Mouse (Mus musculus): Measurements from ENCODE around the gene Prkca. TPM values are rescaled to one million over a fixed set of nuclear protein-coding genes. Genes with fewer than 3 reads are reported as not detected.

The Prkca gene
- total and polyA plus RNA-seq, 3 experiments, result 11.6 to 33.4 (median 32.2) TPM

DNA sequence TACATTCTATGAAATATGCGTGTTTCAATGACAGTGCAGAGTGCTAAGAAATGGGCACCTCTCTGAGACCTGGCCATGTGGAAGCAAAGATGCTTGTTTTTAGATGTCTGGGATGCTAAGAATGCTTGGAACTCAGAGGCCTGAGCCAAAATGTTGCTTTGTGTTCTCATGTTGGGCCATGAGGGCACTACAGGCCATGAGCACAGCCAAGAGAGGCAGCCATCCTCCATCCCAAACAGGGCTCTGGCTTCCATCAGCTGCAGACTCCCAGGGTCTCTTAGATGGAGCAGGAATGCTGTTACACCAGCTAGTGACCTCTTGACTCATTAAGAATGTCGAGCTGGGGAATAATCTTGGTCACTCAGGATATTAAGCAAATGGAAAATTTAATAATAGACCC, 224.9 kb downstream of the Prkca start:
- Histone ChIP-seq H3K4me1 (ENCODE audit: control insufficient read depth, insufficient read depth, low read length) (no peaks in the 10 kb centered on the region; the same call in 1 of the 2 replicates), H3K27ac (no peak overlapping the region), H3K27me3 (ENCODE audit: control insufficient read depth, insufficient read depth, low read length) (no peaks in the 10 kb centered on the region), H3K36me3 (ENCODE audit: control insufficient read depth, insufficient read depth, low read length) (no peaks in the 10 kb centered on the region), H3K4me3 (no peak overlapping the region), H3K9ac (ENCODE audit: low read depth, low read length) (no peak overlapping the region), H3K79me2 (replicated peaks; ENCODE audit: control insufficient read depth, insufficient read depth, low read length) (no peaks in the 10 kb centered on the region)
- TF ChIP-seq CTCF (IDR thresholded peaks at IDR 0.05) (no peak), EP300 (IDR thresholded peaks at IDR 0.05; ENCODE audit: insufficient read depth, low read depth, low read length) (no peak), POLR2A (IDR thresholded peaks at IDR 0.05; ENCODE audit: insufficient read depth, low read depth, low read length) (no peak)
- intact Hi-C loops (cut with DNase I), result no loop called here
- 58% methylated on average over 2 of the region's 2 CpGs for WGBS
- DNase-seq, result no peak

DNA sequence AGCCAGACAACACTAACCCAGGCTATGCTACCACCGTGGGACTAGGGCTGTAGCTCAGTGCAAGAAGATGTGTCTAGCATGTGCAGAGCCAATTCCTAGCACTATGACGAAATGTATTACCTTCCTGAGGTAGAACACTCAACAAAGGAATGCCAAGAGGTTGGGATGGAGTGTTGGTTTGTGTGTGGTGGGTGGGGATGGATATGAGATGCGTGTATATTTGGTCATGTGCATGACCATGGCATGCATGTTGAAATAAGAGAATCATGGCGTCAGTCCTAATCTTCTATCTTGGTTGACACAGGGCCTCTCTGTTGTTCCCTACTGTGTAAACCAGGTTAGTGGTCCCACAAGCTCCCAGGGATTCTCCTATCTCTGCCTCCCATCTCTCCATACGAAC, 225.5 kb downstream of the Prkca start:
- WGBS, result 95% methylated on average over 5 of the region's 5 CpGs
- TF ChIP-seq CTCF (IDR thresholded peaks at IDR 0.05) (no peak), EP300 (IDR thresholded peaks at IDR 0.05; ENCODE audit: insufficient read depth, low read depth, low read length) (no peak), POLR2A (IDR thresholded peaks at IDR 0.05; ENCODE audit: insufficient read depth, low read depth, low read length) (no peak)
- DNase-seq, result no peak
- intact Hi-C loops (cut with DNase I), result no loop called here
- Histone ChIP-seq H3K79me2 (replicated peaks; ENCODE audit: control insufficient read depth, insufficient read depth, low read length) (no peaks in the 10 kb centered on the region), H3K4me1 (ENCODE audit: control insufficient read depth, insufficient read depth, low read length) (no peaks in the 10 kb centered on the region; the same call in 1 of the 2 replicates), H3K27me3 (ENCODE audit: control insufficient read depth, insufficient read depth, low read length) (no peaks in the 10 kb centered on the region), H3K27ac (no peak overlapping the region), H3K9ac (ENCODE audit: low read depth, low read length) (no peak overlapping the region), H3K36me3 (ENCODE audit: control insufficient read depth, insufficient read depth, low read length) (no peaks in the 10 kb centered on the region), H3K4me3 (no peak overlapping the region)

GRCm38 (mm10) chr11:108117360-108118050, 226.2 kb downstream of the Prkca start:
- no peak overlapping the region for H3K4me3 ChIP-seq
- intact Hi-C loops (cut with DNase I), result no loop called here
- no peak for TF ChIP-seq POLR2A (IDR thresholded peaks at IDR 0.05; ENCODE audit: insufficient read depth, low read depth, low read length)
- TF ChIP-seq CTCF (IDR thresholded peaks at IDR 0.05), result no peak
- TF ChIP-seq EP300 (IDR thresholded peaks at IDR 0.05; ENCODE audit: insufficient read depth, low read depth, low read length), result no peak
- H3K9ac ChIP-seq (ENCODE audit: low read depth, low read length), result no peak overlapping the region
- H3K27ac ChIP-seq, result no peak overlapping the region
- 87% methylated on average over 10 of the region's 10 CpGs for WGBS
- H3K27me3 ChIP-seq (ENCODE audit: control insufficient read depth, insufficient read depth, low read length), result no peaks in the 10 kb centered on the region
- no peaks in the 10 kb centered on the region for H3K79me2 ChIP-seq (replicated peaks; ENCODE audit: control insufficient read depth, insufficient read depth, low read length)
- no peaks in the 10 kb centered on the region; the same call in 1 of the 2 replicates for H3K4me1 ChIP-seq (ENCODE audit: control insufficient read depth, insufficient read depth, low read length)
- H3K36me3 ChIP-seq (ENCODE audit: control insufficient read depth, insufficient read depth, low read length), result no peaks in the 10 kb centered on the region
- DNase-seq, result no peak

DNA sequence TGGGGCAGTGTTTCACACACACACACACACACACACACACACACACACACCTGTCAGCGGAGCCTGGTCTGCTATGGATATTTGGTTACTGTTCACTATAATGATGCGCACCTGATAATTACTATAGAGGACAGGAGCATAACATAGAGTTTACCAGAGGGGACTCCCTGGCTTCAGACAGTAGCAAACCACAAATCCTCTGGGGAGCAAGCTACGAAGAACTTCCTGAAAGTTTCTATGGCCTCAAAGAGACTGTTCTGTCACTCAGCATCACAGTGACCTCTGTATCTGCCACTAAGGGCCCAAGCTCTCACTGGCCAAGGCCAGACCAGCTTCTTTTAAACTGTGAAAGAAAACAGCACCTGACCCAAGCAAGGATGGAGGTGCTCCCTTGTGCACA, 229.6 kb downstream of the Prkca start:
- WGBS, result 82% methylated on average over 3 of the region's 3 CpGs
- intact Hi-C loops (cut with DNase I), result no loop called here
- Histone ChIP-seq H3K27ac (no peak overlapping the region), H3K9ac (ENCODE audit: low read depth, low read length) (no peak overlapping the region), H3K36me3 (ENCODE audit: control insufficient read depth, insufficient read depth, low read length) (no peaks in the 10 kb centered on the region), H3K27me3 (ENCODE audit: control insufficient read depth, insufficient read depth, low read length) (no peaks in the 10 kb centered on the region), H3K4me1 (ENCODE audit: control insufficient read depth, insufficient read depth, low read length) (no peaks in the 10 kb centered on the region; the same call in 1 of the 2 replicates), H3K79me2 (replicated peaks; ENCODE audit: control insufficient read depth, insufficient read depth, low read length) (no peaks in the 10 kb centered on the region), H3K4me3 (no peak overlapping the region)
- TF ChIP-seq CTCF (IDR thresholded peaks at IDR 0.05), result no peak
- no peak for TF ChIP-seq EP300 (IDR thresholded peaks at IDR 0.05; ENCODE audit: insufficient read depth, low read depth, low read length)
- no peak for TF ChIP-seq POLR2A (IDR thresholded peaks at IDR 0.05; ENCODE audit: insufficient read depth, low read depth, low read length)
- no peak for DNase-seq

DNA sequence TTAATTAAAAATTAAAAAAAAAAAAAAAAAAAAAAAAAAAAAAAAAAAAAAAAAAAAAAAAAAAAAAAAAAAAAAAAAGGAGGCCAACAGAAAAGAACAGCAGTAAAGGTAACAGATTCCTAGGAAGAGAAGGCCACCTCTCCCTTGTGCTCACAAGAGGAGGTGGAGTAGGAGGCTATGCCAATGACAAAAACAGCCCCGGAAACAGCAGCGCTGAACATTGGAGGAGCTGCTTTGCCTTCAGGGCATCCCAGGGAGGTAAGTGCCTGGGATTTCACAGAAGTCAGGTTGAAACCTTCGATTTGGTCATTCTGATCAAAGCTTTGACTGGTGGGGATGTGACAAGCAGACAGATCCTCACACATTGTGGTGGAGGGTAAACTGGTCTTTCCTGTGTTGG, 231.3 kb downstream of the Prkca start:
- Histone ChIP-seq H3K27ac (no peak overlapping the region), H3K4me1 (ENCODE audit: control insufficient read depth, insufficient read depth, low read length) (no peaks in the 10 kb centered on the region), H3K4me3 (no peak overlapping the region), H3K79me2 (replicated peaks; ENCODE audit: control insufficient read depth, insufficient read depth, low read length) (no peaks in the 10 kb centered on the region), H3K9ac (ENCODE audit: low read depth, low read length) (no peak overlapping the region), H3K36me3 (ENCODE audit: control insufficient read depth, insufficient read depth, low read length) (no peaks in the 10 kb centered on the region), H3K27me3 (ENCODE audit: control insufficient read depth, insufficient read depth, low read length) (no peaks in the 10 kb centered on the region)
- TF ChIP-seq POLR2A (IDR thresholded peaks at IDR 0.05; ENCODE audit: insufficient read depth, low read depth, low read length) (no peak), CTCF (IDR thresholded peaks at IDR 0.05) (no peak), EP300 (IDR thresholded peaks at IDR 0.05; ENCODE audit: insufficient read depth, low read depth, low read length) (no peak)
- intact Hi-C loops (cut with DNase I), result no loop called here
- DNase-seq, result no peak
- WGBS, result 73% methylated on average over 3 of the region's 3 CpGs

DNA sequence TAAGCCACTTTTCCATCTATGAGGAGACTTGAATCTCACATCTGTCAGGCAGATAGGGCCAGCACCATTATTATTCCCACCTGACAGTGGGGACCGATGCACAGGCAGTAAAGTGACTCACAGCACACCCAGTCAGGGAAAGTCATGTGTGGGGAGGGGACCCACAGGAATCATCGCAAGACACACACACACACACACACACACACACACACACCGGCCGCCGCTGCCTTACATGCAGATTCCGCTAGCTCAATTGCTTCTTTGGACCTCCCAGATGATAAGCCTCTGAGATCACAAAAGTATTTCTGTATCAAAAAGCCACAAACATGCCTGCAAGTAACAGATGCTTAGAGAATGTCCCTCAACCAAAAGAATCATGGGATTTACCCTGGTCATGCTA, 239.6 kb downstream of the Prkca start:
- no peak overlapping the region for H3K27ac ChIP-seq
- 48% methylated on average over 6 of the region's 6 CpGs for WGBS
- no peak for DNase-seq
- no peaks in the 10 kb centered on the region for H3K79me2 ChIP-seq (replicated peaks; ENCODE audit: control insufficient read depth, insufficient read depth, low read length)
- H3K4me1 ChIP-seq (ENCODE audit: control insufficient read depth, insufficient read depth, low read length), result peaks cover 11% of the 10 kb centered on the region
- no peak overlapping the region for H3K9ac ChIP-seq (ENCODE audit: low read depth, low read length)
- intact Hi-C loops (cut with DNase I), result no loop called here
- H3K36me3 ChIP-seq (ENCODE audit: control insufficient read depth, insufficient read depth, low read length), result no peaks in the 10 kb centered on the region
- TF ChIP-seq EP300 (IDR thresholded peaks at IDR 0.05; ENCODE audit: insufficient read depth, low read depth, low read length) (no peak), POLR2A (IDR thresholded peaks at IDR 0.05; ENCODE audit: insufficient read depth, low read depth, low read length) (no peak), CTCF (IDR thresholded peaks at IDR 0.05) (no peak)
- no peak overlapping the region for H3K4me3 ChIP-seq
- no peaks in the 10 kb centered on the region for H3K27me3 ChIP-seq (ENCODE audit: control insufficient read depth, insufficient read depth, low read length)

Measured in heart, adult 2 months (tissue).